Mouse (Mus musculus) adrenal gland, postnatal 4 days (tissue): Measurements from ENCODE around the gene Dnlz. TPM values are rescaled to one million over a fixed set of nuclear protein-coding genes. Genes with fewer than 3 reads are reported as not detected.
A peak's percentile ranks its signal among the peaks of the same experiment; 100 is the strongest.

Experiments
- DNase-seq, 2 experiments: peaks; one replicate each; pipeline ENCODE4 v3.0.0; 2021 to 2022; ENCODE audit warnings: low spot score in 2 of 2, mixed read lengths in 2 of 2
- total RNA-seq, 2 experiments: library from RNA; stranded (reverse); gene quantifications; 2 replicates each; pipeline ENCODE4 v1.2.3; 2021

The Dnlz gene
- total RNA-seq, 2 experiments from 2014 or later: 17.5 to 18.6 TPM

- DNase-seq: no peak
Observed at GRCm38 (mm10) chr2:26323589-26324325, 28.2 kb downstream of the Dnlz start.

GRCm38 (mm10) chr2:26320245-26321185, 31.4 kb downstream of the Dnlz start:
- no peak for DNase-seq

GRCm38 (mm10) chr2:26319519-26320244, 32.2 kb downstream of the Dnlz start:
- no peak for DNase-seq

- DNase-seq: no peak
Observed at GRCm38 (mm10) chr2:26319109-26319508, 32.8 kb downstream of the Dnlz start.

- DNase-seq: no peak
Observed at GRCm38 (mm10) chr2:26317991-26318672, 33.8 kb downstream of the Dnlz start.

GRCm38 (mm10) chr2:26317371-26317770, 34.5 kb downstream of the Dnlz start:
- DNase-seq: no peak

- DNase-seq: no peak
Observed at GRCm38 (mm10) chr2:26316576-26317246, 35.2 kb downstream of the Dnlz start.

GRCm38 (mm10) chr2:26315925-26316311, 36.0 kb downstream of the Dnlz start:
- DNase-seq: peak in 1 of 2 experiments; percentile 26

GRCm38 (mm10) chr2:26315072-26315924, 36.6 kb downstream of the Dnlz start, which contains the start of gene Gpsm1:
Gpsm1 (plus strand) TSS chr2:26315515.
- DNase-seq: peak; percentile 52 to 66

GRCm38 (mm10) chr2:26314281-26315071, 37.4 kb downstream of the Dnlz start:
- no peak for DNase-seq

GRCm38 (mm10) chr2:26313394-26313793, 38.5 kb downstream of the Dnlz start:
- DNase-seq: no peak

- DNase-seq: no peak
Observed at GRCm38 (mm10) chr2:26312812-26313211, 39.1 kb downstream of the Dnlz start.

GRCm38 (mm10) chr2:26311936-26312335, 40.0 kb downstream of the Dnlz start:
- no peak for DNase-seq

GRCm38 (mm10) chr2:26309739-26310138, 42.2 kb downstream of the Dnlz start:
- DNase-seq: no peak

GRCm38 (mm10) chr2:26306702-26307101, 45.2 kb downstream of the Dnlz start:
- no peak for DNase-seq

GRCm38 (mm10) chr2:26305555-26305954, 46.4 kb downstream of the Dnlz start:
- no peak for DNase-seq

- DNase-seq: no peak
Observed at GRCm38 (mm10) chr2:26304711-26305110, 47.2 kb downstream of the Dnlz start.

- DNase-seq: no peak
Observed at GRCm38 (mm10) chr2:26302005-26302503, 49.9 kb downstream of the Dnlz start.
